Mouse (Mus musculus) small intestine, adult 2 months (tissue): ENCODE results near the gene H2-M10.6. TPM values are rescaled to one million over a fixed set of nuclear protein-coding genes. Genes with fewer than 3 reads are reported as not detected.
A peak's percentile ranks its signal among the peaks of the same experiment; 100 is the strongest.

Experiments used
- H3K27ac ChIP-seq: fragments of 200-500 bp; 2 replicates; pipeline ENCODE4 v1.5.1; 2012; ENCODE audit warnings: low read depth, low read length, control low read depth, inconsistent platforms; ENCODE audit not compliant: insufficient read depth
- H3K27me3 ChIP-seq: fragments of 200-500 bp; 2 replicates; pipeline ENCODE4 v1.6.1; 2012; ENCODE audit warnings: mild to moderate bottlenecking, moderate library complexity, low read length, inconsistent platforms; ENCODE audit not compliant: control insufficient read depth, insufficient read depth
- H3K36me3 ChIP-seq: fragments of 200-500 bp; 2 replicates; pipeline ENCODE4 v1.6.1; 2012; ENCODE audit warnings: mild to moderate bottlenecking, low read length, control low read depth, inconsistent platforms; ENCODE audit not compliant: control insufficient read depth, insufficient read depth
- H3K4me1 ChIP-seq: fragments of 200-500 bp; 2 replicates; pipeline ENCODE4 v1.6.1; 2012; ENCODE audit warnings: low read length, inconsistent platforms, mixed read lengths; ENCODE audit not compliant: control insufficient read depth, insufficient read depth, insufficient read length
- H3K4me3 ChIP-seq: fragments of 200-500 bp; 2 replicates; pipeline ENCODE4 v1.5.1; 2012; ENCODE audit warnings: low read depth, mild to moderate bottlenecking, control low read depth, inconsistent platforms, low read length, moderate library complexity
- CTCF ChIP-seq: fragments of 200-500 bp; IDR thresholded peaks from 2 replicates; pipeline ENCODE4 v1.5.1; 2012; ENCODE audit warnings: low read depth, mild to moderate bottlenecking, control low read depth, inconsistent platforms, low read length, moderate library complexity, mixed read lengths; ENCODE audit not compliant: insufficient replicate concordance, insufficient read length; ENCODE audit errors: extremely low read depth
- POLR2A ChIP-seq: fragments of 200-500 bp; IDR thresholded peaks from 2 replicates; pipeline ENCODE4 v1.6.1; 2012; ENCODE audit warnings: low read depth, mild to moderate bottlenecking, control low read depth, inconsistent platforms, low read length, moderate library complexity
- WGBS: fragments of 180-500 bp; shearing (Covaris S2); methylation state at CpG from one replicate; pipeline ENCODE4 v1.1.7; 2018; 5-methylcytosine and 5-hydroxymethylcytosine counted together
- polyA plus RNA-seq: library from polyadenylated mRNA; depleted of rRNA; stranded (reverse); fragments of >200 nt; gene quantifications from 2 replicates; pipeline ENCODE4 v1.2.3, GENCODE M21; 2012; rRNA removed

The H2-M10.6 gene
- polyA plus RNA-seq, 1 experiment: not detected

GRCm38 (mm10) chr17:36856236-36856635 lies 44.3 kb downstream of the H2-M10.6 start:
- WGBS: 80% methylated on average over 4 of the region's 4 CpGs
- peaks cover 82% of the 10 kb centered on the region for H3K36me3 ChIP-seq
- TF ChIP-seq CTCF: no peak
- no peak for TF ChIP-seq POLR2A

GRCm38 (mm10) chr17:36858181-36858580 lies 46.2 kb downstream of the H2-M10.6 start:
- Histone ChIP-seq H3K36me3 (peaks cover 74% of the 10 kb centered on the region), H3K4me3 (no peak overlapping the region), H3K4me1 (peaks cover 14% of the 10 kb centered on the region), H3K27ac (no peak overlapping the region), H3K27me3 (no peaks in the 10 kb centered on the region)
- WGBS: 86% methylated on average over 3 of the region's 3 CpGs
- TF ChIP-seq POLR2A (no peak), CTCF (no peak)

More at GRCm38 (mm10) chr17:36856236-36856635, 44.3 kb downstream of the H2-M10.6 start:
- no peak overlapping the region for H3K27ac ChIP-seq
- H3K4me1 ChIP-seq: peaks cover 10% of the 10 kb centered on the region
- H3K27me3 ChIP-seq: no peaks in the 10 kb centered on the region
- no peak overlapping the region for H3K4me3 ChIP-seq

- Histone ChIP-seq H3K4me1 (peaks cover 21% of the 10 kb centered on the region), H3K27me3 (no peaks in the 10 kb centered on the region), H3K4me3 (no peak overlapping the region), H3K36me3 (peaks cover 42% of the 10 kb centered on the region), H3K27ac (peak overlapping the region; percentile 66)
- TF ChIP-seq CTCF (no peak), POLR2A (no peak)
- 8% methylated on average over 2 of the region's 2 CpGs for WGBS
Observed at GRCm38 (mm10) chr17:36861680-36862079, 49.7 kb downstream of the H2-M10.6 start.

Other genes with a start within 250 kb of the H2-M10.6 start
- 0.11 and 0.14 TPM in 2 replicates for gene H2-M9, start 169.5 kb upstream of the H2-M10.6 start, polyA plus RNA-seq
- not detected in 2 replicates for gene H2-M1, start 140.0 kb upstream of the H2-M10.6 start, polyA plus RNA-seq
- gene H2-M10.5, start 39.3 kb upstream of the H2-M10.6 start, polyA plus RNA-seq: not detected in 2 replicates
- 15.5 and 37.3 TPM in 2 replicates for gene Trim26, start 25.0 kb downstream of the H2-M10.6 start, polyA plus RNA-seq
- 25.0 and 39.3 TPM in 2 replicates for gene Trim15, start 55.0 kb downstream of the H2-M10.6 start, polyA plus RNA-seq
- 0.09 TPM in 1 of 2 replicates, not detected in the other for gene Trim10, start 57.4 kb downstream of the H2-M10.6 start, polyA plus RNA-seq
- 23.2 and 42.3 TPM in 2 replicates for gene Trim40, start 78.0 kb downstream of the H2-M10.6 start, polyA plus RNA-seq
- gene Trim31, start 85.9 kb downstream of the H2-M10.6 start, polyA plus RNA-seq: 31.8 and 57.0 TPM in 2 replicates
- 3.6 and 16.0 TPM in 2 replicates for gene Rnf39, start 130.7 kb downstream of the H2-M10.6 start, polyA plus RNA-seq
- gene Ppp1r11, start 139.6 kb downstream of the H2-M10.6 start, polyA plus RNA-seq: 16.7 and 31.1 TPM in 2 replicates
- 14.3 and 23.8 TPM in 2 replicates for gene Znrd1, start 146.4 kb downstream of the H2-M10.6 start, polyA plus RNA-seq
- 0.18 and 0.25 TPM in 2 replicates for gene Znrd1as, start 146.4 kb downstream of the H2-M10.6 start, polyA plus RNA-seq
- gene 2410137M14Rik, start 169.1 kb downstream of the H2-M10.6 start, polyA plus RNA-seq: not detected in 2 replicates
- gene H2-M5, start 177.4 kb downstream of the H2-M10.6 start, polyA plus RNA-seq: 0.09 TPM in 1 of 2 replicates, not detected in the other
- 0.70 and 0.84 TPM in 2 replicates for gene Zfp57, start 189.0 kb downstream of the H2-M10.6 start, polyA plus RNA-seq
- gene Mog, start 211.2 kb downstream of the H2-M10.6 start, polyA plus RNA-seq: not detected in 2 replicates
- 7.3 and 14.5 TPM in 2 replicates for gene Gabbr1, start 233.8 kb downstream of the H2-M10.6 start, polyA plus RNA-seq